Mouse (Mus musculus): ENCODE data around the gene Sash1.

Sash1 gene

GRCm38 (mm10) chr10:8795336-8795735 lies 90.5 kb downstream of the Sash1 start:
- peak; percentile 29 to 62 for DNase-seq (ENCODE audit: low spot score in 2 of 2)

GRCm38 (mm10) chr10:8792412-8792811 lies 93.5 kb downstream of the Sash1 start:
- DNase-seq (ENCODE audit: low spot score in 2 of 2): peak; percentile 31 to 44

- DNase-seq (ENCODE audit: low spot score in 2 of 2): no peak
These were observed 96.8 kb downstream of the Sash1 start for GRCm38 (mm10) chr10:8789096-8789495.

GRCm38 (mm10) chr10:8787221-8787620 lies 98.6 kb downstream of the Sash1 start:
- no peak for DNase-seq (ENCODE audit: low spot score in 2 of 2)

DNA sequence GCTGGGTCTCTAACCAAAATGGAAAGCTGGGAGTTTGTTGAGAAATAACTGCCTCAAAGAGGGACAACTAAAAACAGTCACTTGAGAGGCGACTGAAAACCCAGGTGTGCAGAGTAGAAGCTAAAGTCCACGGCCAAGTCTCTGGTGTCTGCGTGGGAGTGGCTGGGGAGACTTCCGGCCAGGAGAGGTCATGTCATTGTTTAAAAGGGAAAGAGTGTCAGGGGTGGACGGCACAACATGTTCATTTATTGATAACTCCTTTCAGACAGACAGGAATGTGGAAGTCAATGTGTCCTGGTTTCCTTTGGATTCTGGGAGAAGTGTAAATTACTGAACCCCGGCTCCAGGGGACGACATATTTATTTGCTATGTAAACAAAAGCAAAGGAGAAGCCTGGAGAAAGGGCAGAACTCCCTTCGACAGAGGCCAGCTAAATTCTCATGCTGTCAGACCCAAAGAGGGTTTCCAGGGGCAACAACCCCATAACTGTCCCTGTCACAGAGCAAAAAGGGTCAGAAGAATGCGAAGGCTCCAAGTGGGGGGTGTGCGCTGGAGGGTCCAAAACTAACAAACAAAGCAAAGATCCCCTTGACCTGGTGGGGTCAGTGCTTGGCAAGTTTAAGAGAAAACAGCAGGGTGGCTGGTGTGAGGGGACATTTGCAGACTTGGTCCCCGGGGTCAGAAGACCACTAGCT lies 100.3 kb downstream of the Sash1 start:
- no peak for DNase-seq (ENCODE audit: low spot score in 2 of 2)

GRCm38 (mm10) chr10:8781876-8782372 lies 103.9 kb downstream of the Sash1 start:
- no peak for DNase-seq (ENCODE audit: low spot score in 2 of 2)

DNA sequence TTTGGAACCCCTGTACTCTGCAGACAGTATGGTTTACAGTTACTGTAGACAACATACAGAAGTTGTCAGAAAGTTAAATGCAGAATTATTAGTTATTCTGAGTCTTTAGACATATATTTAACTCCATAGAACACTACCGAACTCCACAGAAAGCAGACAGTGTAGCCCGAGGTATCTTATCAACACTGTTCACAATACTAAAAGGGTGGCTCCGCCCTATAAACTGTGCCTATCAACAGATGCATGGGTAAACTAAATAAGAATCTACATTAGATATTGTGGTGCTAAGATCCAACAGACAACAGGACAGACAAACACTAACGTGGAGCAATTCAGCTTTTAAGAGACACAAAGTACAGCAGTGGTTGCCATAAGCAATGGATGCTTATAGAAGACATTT lies 106.0 kb downstream of the Sash1 start:
- no peak for DNase-seq (ENCODE audit: low spot score in 2 of 2)

- no peak for DNase-seq (ENCODE audit: low spot score in 2 of 2)
These were observed 107.0 kb downstream of the Sash1 start for GRCm38 (mm10) chr10:8778845-8779244.

GRCm38 (mm10) chr10:8777552-8778253 lies 108.2 kb downstream of the Sash1 start:
- DNase-seq (ENCODE audit: low spot score in 2 of 2): no peak

DNA sequence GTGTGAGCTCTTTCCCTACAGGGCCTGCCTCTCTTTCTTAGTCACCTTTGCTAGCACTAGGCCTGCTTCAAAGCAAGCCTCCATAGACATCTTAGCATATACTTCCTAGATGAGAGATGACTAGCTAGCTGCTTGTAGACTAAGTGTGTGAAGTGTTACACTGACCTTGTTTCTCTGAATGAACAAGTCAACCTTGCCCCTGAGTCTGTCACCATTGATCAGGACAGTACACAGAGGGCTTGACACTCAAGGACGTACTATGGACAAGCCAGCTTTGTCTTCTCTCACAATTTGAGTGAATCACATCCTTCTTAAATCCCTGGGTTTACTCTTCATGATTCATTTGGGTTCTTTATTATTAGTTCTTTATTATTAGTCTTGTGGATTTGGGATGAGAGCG lies 109.1 kb downstream of the Sash1 start:
- no peak for DNase-seq (ENCODE audit: low spot score in 2 of 2)

GRCm38 (mm10) chr10:8775794-8776193 lies 110.1 kb downstream of the Sash1 start:
- no peak for DNase-seq (ENCODE audit: low spot score in 2 of 2)

- DNase-seq (ENCODE audit: low spot score in 2 of 2): no peak
These were observed 113.2 kb downstream of the Sash1 start for GRCm38 (mm10) chr10:8772464-8773209.

- DNase-seq (ENCODE audit: low spot score in 2 of 2): no peak
These were observed 114.8 kb downstream of the Sash1 start for GRCm38 (mm10) chr10:8770931-8771653.

GRCm38 (mm10) chr10:8768654-8769053 lies 117.2 kb downstream of the Sash1 start:
- DNase-seq (ENCODE audit: low spot score in 2 of 2): no peak

DNA sequence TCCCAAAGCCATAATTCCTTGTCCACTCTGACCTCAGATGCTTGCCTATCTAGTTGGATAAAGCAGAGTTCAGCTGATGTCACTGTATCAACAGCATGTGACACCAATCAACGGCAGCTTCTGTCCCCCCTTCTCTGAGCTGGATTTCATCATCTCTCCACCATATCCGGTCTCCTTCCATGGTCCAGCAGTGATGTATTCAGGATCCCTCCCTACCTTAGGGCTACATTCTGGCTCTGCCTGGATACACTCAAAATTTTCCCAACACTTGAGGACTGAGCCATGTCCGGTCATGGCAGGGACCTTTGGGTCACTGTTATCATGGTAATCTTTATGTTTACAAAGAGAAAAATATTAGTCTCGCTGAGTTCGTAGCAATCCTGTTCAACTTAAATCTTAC lies 118.5 kb downstream of the Sash1 start:
- no peak for DNase-seq (ENCODE audit: low spot score in 2 of 2)

DNA sequence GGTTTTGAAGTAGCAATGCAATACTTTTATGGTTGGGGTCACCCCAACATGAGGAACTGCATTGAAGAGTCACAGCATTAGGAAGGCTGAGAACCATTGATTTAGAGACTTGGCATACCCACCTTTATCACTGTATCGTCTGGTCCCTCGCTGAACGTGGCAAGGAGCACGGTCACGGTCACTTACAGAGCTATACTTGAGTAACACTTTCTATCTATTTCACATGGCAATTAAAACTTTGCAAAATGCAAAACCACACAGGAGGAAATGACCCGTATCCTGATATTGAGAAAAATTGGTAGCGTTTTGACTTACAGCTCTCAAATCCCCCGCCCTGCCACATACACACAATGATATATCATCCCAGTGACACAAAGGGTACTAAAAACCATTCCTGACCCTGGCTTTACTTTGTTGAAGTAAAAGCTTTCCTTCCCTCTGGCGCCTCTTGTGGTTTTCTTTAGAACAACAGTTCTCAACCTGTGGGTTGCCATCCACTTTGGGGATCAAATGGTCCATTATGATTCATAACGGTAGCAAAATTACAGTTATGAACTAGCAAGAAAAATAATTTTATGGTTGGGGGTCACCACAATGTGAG lies 119.8 kb downstream of the Sash1 start:
- DNase-seq (ENCODE audit: low spot score in 2 of 2): no peak

- no peak for DNase-seq (ENCODE audit: low spot score in 2 of 2)
These were observed 123.1 kb downstream of the Sash1 start for GRCm38 (mm10) chr10:8762771-8763170.

- DNase-seq (ENCODE audit: low spot score in 2 of 2): no peak
These were observed 123.6 kb downstream of the Sash1 start for GRCm38 (mm10) chr10:8762209-8762701.

GRCm38 (mm10) chr10:8761656-8762055 lies 124.2 kb downstream of the Sash1 start:
- DNase-seq (ENCODE audit: low spot score in 2 of 2): peak; percentile 37 to 43

DNA sequence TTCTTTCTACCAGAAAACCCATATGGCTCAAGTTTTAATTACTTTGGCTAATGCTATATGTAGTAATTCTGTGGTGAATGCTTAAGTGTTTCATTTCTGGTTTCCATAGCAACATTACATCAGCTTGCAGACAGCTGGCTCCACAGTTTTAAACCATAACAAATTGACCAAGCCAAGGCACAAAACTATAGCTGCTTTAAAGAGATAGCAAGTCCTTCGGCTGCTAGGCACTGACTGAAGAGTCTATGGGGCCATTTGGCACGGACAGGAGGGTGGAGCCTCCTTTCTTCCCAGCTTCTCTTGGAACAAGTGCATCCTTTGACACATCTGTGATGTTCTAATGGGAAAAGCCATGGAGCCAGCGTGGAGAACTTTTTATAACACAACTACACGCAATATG lies 125.3 kb downstream of the Sash1 start:
- no peak for DNase-seq (ENCODE audit: low spot score in 2 of 2)

DNA sequence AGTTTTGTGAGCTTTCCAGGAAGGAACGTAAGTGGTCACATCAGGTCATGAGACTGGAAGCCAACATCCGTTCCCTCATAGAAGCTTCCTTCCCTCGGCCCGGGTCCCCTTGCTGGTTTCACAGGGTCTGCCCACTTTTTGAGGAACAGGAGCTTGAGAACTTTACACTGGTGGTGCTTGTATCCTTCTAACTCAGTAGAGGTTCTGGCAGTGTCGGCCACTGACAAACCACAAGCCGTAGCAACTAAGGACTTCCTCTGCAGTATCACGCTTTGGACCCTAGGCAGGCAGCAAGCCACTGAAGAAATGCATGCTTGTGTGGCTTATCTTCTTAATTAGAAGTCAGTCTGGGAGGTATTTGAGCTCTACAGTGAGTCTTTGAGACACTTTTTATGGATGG lies 126.6 kb downstream of the Sash1 start:
- DNase-seq (ENCODE audit: low spot score in 2 of 2): no peak
